Mouse (Mus musculus): ENCODE results near the gene Notch3.

GRCm38 (mm10) chr17:32189850-32190249, 23.2 kb upstream of the Notch3 start:
- TF ChIP-seq POLR2A (IDR thresholded peaks at IDR 0.05; ENCODE audit: low read depth, low read length) (no peak), CTCF (conservative IDR thresholded peaks at IDR 0.05; ENCODE audit: insufficient read depth, insufficient read length, low read depth, low read length) (no peak)

All from kidney, adult 2 months (tissue).